Mouse (Mus musculus): Measurements from ENCODE around the gene Celf5.
A peak's percentile ranks its signal among the peaks of the same experiment; 100 is the strongest.

Gene Celf5

GRCm38 (mm10) chr10:81482533-81482889, at the start of gene Celf5:
Celf5 (minus strand) TSS chr10:81482709.
- peak; percentile 54 to 85 for DNase-seq (ENCODE audit: inconsistent age in 2 of 2, low spot score in 1 of 2)

- DNase-seq (ENCODE audit: inconsistent age in 2 of 2, low spot score in 1 of 2), result peak; percentile 80 to 95
These were observed 44.3 kb upstream of the Celf5 start for GRCm38 (mm10) chr10:81526779-81527178.

GRCm38 (mm10) chr10:81525017-81525694, 42.6 kb upstream of the Celf5 start:
- DNase-seq (ENCODE audit: inconsistent age in 2 of 2, low spot score in 1 of 2), result no peak

- DNase-seq (ENCODE audit: inconsistent age in 2 of 2, low spot score in 1 of 2), result no peak
These were observed 41.6 kb upstream of the Celf5 start, which contains the start of gene Gna15 for GRCm38 (mm10) chr10:81524051-81524605. Gna15 (minus strand) TSS chr10:81524225.

GRCm38 (mm10) chr10:81523570-81523969, 41.1 kb upstream of the Celf5 start:
- DNase-seq (ENCODE audit: inconsistent age in 2 of 2, low spot score in 1 of 2), result no peak

GRCm38 (mm10) chr10:81523142-81523541, 40.6 kb upstream of the Celf5 start:
- DNase-seq (ENCODE audit: inconsistent age in 2 of 2, low spot score in 1 of 2), result no peak

GRCm38 (mm10) chr10:81519978-81520365, 37.5 kb upstream of the Celf5 start:
- DNase-seq (ENCODE audit: inconsistent age in 2 of 2, low spot score in 1 of 2), result no peak

- DNase-seq (ENCODE audit: inconsistent age in 2 of 2, low spot score in 1 of 2), result no peak
These were observed 36.9 kb upstream of the Celf5 start for GRCm38 (mm10) chr10:81519227-81519977.

GRCm38 (mm10) chr10:81518546-81518945, 36.0 kb upstream of the Celf5 start:
- peak; percentile 62 to 88 for DNase-seq (ENCODE audit: inconsistent age in 2 of 2, low spot score in 1 of 2)

GRCm38 (mm10) chr10:81517227-81517626, 34.7 kb upstream of the Celf5 start:
- DNase-seq (ENCODE audit: inconsistent age in 2 of 2, low spot score in 1 of 2), result no peak

GRCm38 (mm10) chr10:81513798-81514197, 31.3 kb upstream of the Celf5 start:
- DNase-seq (ENCODE audit: inconsistent age in 2 of 2, low spot score in 1 of 2), result no peak

GRCm38 (mm10) chr10:81510246-81510810, 27.8 kb upstream of the Celf5 start:
- no peak for DNase-seq (ENCODE audit: inconsistent age in 2 of 2, low spot score in 1 of 2)

- DNase-seq (ENCODE audit: inconsistent age in 2 of 2, low spot score in 1 of 2), result no peak
These were observed 25.4 kb upstream of the Celf5 start for GRCm38 (mm10) chr10:81507691-81508489.

GRCm38 (mm10) chr10:81507095-81507494, 24.6 kb upstream of the Celf5 start:
- DNase-seq (ENCODE audit: inconsistent age in 2 of 2, low spot score in 1 of 2), result no peak

GRCm38 (mm10) chr10:81505016-81505664, 22.6 kb upstream of the Celf5 start:
- no peak for DNase-seq (ENCODE audit: inconsistent age in 2 of 2, low spot score in 1 of 2)

GRCm38 (mm10) chr10:81502658-81503057, 20.1 kb upstream of the Celf5 start:
- DNase-seq (ENCODE audit: inconsistent age in 2 of 2, low spot score in 1 of 2), result peak; percentile 85 to 96

GRCm38 (mm10) chr10:81501863-81502262, 19.4 kb upstream of the Celf5 start:
- DNase-seq (ENCODE audit: inconsistent age in 2 of 2, low spot score in 1 of 2), result no peak

GRCm38 (mm10) chr10:81500032-81500431, 17.5 kb upstream of the Celf5 start, which contains the start of gene S1pr4:
S1pr4 (minus strand) TSS chr10:81500132.
- no peak for DNase-seq (ENCODE audit: inconsistent age in 2 of 2, low spot score in 1 of 2)

GRCm38 (mm10) chr10:81499250-81499901, 16.9 kb upstream of the Celf5 start:
- peak; percentile 51 to 64 for DNase-seq (ENCODE audit: inconsistent age in 2 of 2, low spot score in 1 of 2)
